Mouse (Mus musculus) thymus, adult 18-20 months (tissue): ENCODE data around the gene Gm21985.
A peak's percentile ranks its signal among the peaks of the same experiment; 100 is the strongest.
"Not testable (repeated sequence)": the region's sequence is repeated elsewhere in the genome, so short reads cannot be mapped to it uniquely, and the experiment has no call there.

ENCODE experiments used
- DNase-seq, 2 experiments: peaks; one replicate each; pipeline ENCODE4 v3.0.0; 2022; ENCODE audit warnings: mixed read lengths in 2 of 2

Gene Gm21985

GRCm38 (mm10) chr2:112393958-112394357 is 127.8 kb downstream of the Gm21985 start:
- no peak for DNase-seq

- DNase-seq = no peak
These were observed 130.5 kb downstream of the Gm21985 start for GRCm38 (mm10) chr2:112396649-112397048.

DNA sequence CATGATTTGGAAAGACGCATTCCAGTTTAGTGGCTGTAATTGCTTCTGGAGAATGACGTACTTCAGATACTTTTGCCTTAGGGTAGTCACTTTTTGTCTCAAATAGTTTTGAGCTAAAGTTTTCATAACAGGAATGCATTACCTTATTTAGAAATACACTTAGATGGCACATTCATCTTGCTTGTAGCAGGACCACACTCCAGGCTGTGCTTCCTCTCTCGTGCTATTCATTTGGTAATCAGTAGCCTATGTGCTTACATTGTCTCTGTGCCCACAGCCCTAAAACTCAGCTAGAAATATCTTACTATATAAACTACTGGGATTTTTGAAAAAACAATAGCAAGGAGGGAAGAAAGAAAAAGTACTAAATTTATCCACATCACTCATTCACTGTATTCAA is 140.9 kb downstream of the Gm21985 start:
- DNase-seq = no peak

- DNase-seq = no peak
These were observed 159.2 kb downstream of the Gm21985 start for GRCm38 (mm10) chr2:112425308-112425707.

DNA sequence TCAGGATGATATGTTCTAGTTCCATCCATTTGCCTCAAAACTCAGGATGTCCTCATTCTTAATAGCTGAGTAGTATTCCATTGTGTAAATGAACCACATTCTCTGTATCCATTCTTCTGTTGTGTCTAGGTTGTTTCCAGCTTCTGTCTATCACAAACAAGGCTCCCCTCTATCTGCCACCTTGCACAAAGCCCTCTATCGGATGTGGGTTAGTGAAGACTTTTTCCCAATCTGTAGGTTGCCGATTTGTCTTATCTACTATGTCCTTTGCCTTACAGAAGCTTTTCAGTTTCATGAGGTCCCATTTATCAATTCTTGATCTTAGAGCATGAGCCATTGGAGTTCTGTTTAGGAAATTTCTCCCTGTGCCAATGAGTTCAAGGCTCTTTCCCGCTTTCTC is 162.4 kb downstream of the Gm21985 start:
- DNase-seq = not testable (repeated sequence)

DNA sequence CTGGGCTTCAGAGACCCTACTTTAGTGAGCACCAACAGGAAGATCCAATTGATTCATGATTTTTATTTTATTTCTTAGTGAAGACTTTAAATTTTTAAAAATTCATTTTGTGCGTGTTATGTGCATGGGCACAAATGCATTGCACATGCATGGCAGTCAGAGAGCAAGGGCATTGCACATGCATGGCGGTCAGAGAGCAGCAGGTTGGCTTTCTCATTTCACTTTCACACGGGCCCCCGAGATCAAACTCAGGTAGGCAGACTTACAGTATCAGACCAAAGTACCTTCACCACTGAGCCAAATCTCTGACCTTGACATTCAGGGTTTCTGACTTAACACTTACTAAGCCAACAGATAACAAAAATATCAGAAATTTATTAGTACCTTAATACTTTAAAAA is 163.6 kb downstream of the Gm21985 start:
- no peak for DNase-seq

DNA sequence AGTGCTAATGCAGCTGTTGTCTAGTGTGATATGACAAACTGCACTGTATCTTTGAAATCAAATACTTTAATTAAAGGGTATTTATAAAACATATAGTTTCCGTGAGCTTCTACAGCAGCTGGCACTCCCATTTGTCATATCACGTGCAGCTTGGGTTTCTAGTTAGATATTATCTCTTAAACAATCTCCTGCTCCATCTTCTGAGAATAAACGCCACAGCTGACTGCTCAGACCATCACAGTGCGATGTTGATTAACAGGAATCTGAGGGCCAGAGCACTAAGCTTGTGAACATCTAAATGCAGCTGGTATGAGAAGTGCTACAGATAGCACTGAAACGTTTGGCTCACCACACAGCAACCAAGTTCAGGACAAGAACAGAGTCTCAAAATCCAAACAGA is 164.3 kb downstream of the Gm21985 start:
- DNase-seq = no peak

- no peak for DNase-seq
These were observed 166.4 kb downstream of the Gm21985 start for GRCm38 (mm10) chr2:112432523-112432922.

GRCm38 (mm10) chr2:112433359-112433758 is 167.2 kb downstream of the Gm21985 start:
- DNase-seq = no peak

DNA sequence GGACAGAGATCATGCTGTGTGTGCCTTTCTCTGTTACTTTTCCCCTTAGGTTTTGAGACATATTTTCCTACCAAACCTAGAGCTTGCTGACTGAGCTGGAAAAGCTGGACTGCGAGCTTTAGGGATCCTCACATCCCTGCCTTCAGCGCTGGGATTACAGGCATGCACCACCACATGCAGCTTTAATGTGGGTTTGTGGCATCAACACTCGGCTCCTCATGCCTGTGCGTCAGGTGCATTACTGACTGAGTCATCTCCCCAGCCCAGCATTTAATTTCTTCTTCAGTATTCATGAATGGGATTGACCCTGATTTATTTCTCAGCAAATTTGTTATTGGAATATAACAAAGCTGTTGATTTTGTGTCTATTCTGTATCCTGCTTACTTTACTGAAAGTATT is 170.2 kb downstream of the Gm21985 start:
- no peak for DNase-seq

GRCm38 (mm10) chr2:112437589-112437988 is 171.5 kb downstream of the Gm21985 start:
- no peak for DNase-seq

- DNase-seq = no peak
These were observed 177.4 kb downstream of the Gm21985 start for GRCm38 (mm10) chr2:112443491-112443890.

- no peak for DNase-seq
These were observed 179.4 kb downstream of the Gm21985 start for GRCm38 (mm10) chr2:112445511-112445910.

GRCm38 (mm10) chr2:112448046-112448445 is 181.9 kb downstream of the Gm21985 start:
- not testable (repeated sequence) for DNase-seq

- DNase-seq = no peak
These were observed 182.5 kb downstream of the Gm21985 start for GRCm38 (mm10) chr2:112448510-112449059.

DNA sequence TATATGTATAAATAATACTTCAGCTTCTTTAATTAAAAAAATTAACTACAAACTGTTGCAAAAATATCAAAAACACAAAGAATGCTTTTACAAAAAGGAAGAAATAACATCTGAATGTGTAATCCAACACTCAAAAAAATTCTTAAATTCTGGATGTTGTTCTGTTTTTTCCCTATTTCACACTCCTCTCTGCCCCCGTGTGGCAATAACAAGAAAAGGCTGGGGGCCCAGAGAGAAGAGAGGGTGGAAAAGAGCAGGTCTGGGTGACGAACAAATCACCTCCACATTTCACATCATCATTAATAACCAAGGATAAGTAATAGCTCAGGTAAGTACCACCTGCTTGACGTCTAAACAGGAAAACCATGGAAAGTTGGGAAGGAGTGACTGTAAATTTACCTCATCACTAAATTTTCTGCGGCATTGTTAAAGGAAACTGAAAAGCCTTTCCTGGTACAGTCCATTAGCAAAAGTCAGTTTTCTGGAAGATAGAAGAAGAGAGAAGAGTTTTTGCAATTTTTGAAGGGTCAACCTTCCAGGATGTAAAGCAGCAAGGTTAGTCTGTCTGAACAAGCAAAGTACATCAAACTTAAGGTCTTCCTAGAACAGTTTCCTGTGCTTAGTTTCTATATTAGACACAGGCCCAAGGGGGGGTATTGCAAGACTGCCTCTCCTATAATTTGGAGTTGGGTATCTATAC is 183.6 kb downstream of the Gm21985 start:
- no peak for DNase-seq

- not testable (repeated sequence) for DNase-seq
These were observed 186.4 kb downstream of the Gm21985 start for GRCm38 (mm10) chr2:112452513-112452912.

DNA sequence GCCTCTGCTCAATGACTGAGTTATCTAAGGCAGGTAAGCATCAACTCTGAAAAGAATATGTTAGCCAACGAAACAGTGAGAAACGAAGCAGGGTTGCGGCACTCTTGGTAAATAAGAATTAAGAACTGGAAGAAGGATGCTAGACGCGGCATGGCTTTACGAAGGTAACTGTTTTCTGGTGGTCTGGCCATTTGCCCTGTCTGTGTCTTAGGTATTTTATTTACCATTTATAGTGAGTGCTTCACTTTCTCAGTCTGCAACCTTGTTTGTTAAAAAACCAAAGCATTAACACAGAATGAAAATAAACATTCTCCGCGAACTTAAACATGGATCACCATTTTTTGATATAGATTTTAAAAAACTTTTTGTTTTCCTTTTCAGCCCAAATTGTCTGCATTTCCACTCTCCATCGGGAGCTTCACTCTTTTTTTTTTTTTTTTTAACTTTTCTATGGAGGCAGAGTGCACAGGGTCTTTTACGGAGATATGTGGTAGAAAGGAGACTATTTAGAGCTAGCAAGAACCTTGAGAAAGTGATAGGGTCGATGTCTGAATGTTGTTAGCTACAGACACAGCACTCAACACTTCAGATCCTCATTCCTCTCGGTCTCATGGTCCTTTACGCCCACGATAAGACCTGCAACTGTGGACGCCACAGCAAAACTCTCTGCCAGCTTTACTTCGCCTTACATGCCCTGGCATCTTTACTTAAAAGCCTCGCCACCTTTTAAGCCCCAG is 188.2 kb downstream of the Gm21985 start:
- no peak for DNase-seq

DNA sequence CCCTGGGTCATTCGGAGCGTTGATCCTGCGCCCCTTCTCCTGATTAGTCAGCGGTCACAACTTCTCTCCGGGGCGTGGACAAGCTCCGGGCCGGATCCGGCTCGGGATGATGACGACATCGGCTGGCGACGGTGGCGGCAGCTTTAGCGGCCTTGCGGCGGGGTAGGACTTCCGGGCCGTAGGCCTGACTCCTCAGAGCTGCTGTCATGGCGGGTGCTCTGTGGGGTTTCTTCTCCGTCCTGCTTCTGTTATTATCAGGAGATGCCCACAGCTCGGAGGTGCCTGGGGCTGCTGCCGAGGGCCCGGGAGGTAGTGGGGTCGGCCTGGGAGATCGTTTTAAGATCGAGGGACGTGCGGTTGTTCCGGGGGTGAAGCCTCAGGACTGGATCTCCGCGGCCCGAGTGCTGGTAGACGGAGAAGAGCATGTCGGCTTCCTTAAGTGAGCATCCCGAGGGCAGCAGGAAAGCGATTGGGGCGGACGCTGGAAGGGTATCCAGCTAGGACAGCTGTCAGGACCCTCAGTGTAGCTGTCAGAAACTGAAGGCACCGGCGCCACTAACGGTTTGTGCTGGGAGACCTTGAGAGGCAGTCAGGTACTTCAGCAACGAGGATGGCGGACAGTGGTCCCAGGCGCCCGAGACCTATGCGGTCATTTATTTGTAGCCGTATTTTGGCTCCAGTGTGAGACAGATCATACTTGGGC is 188.9 kb downstream of the Gm21985 start, which contains the start of gene Emc7:
Gene Emc7, plus strand, starts transcription at position 136 of the 703 bp plus-strand sequence.
- DNase-seq = peak; percentile 91 to 92
